In genomic region chr10:120026437-120026836, GRCm38 (mm10) we compare ENCODE assay signal across 15 mouse cellular contexts.
DNase-seq lines count a peak whose midpoint lies in the region; ATAC-seq and TF ChIP-seq lines count a peak whose summit lies in the region.
"Had no signal": no experiment of that assay in that cellular context is flagged by ENCODE, and none has a peak within 500 bp of the region (broad histone marks: within the 10 kb centered on the region; RNA-seq: fewer than 3 reads in every experiment).

No protein-coding gene starts in this region.

- intact Hi-C loops in heart, postnatal 10 days (cut with DNase I): no loop called here

- peak; percentile 3 to 7 for DNase-seq in heart, postnatal 10 days
- DNase-seq in heart, adult 9 months (ENCODE audit: low spot score in 2 of 2): no peak
- peak; percentile 28 for DNase-seq in right cerebral cortex, postnatal 4 days
- DNase-seq in right cerebral cortex, postnatal 36 days (ENCODE audit: low spot score in 2 of 2): no peak
- peak; percentile 81 for DNase-seq in hindbrain, postnatal 0 days (ENCODE audit: low spot score)
- peak; percentile 1 for DNase-seq in skeletal muscle tissue, adult 2 months (ENCODE audit: low read depth, low spot score)
- no peak for DNase-seq in layer of hippocampus, adult 11-12 months (ENCODE audit: low spot score)
- DNase-seq in thymus, adult 18-20 months: no peak
- DNase-seq: cerebellum, adult 9-10 months; gastrocnemius, postnatal 25 days; thymus, postnatal 14 days had no signal

- no peak for TF ChIP-seq CTCF in hindbrain, postnatal 0 days (IDR thresholded peaks at IDR 0.05; ENCODE audit: low read depth)

- H3K27ac ChIP-seq in hindbrain, postnatal 0 days: no peak overlapping the region
- H3K27ac ChIP-seq: liver, embryonic 12.5 days had no signal

- ATAC-seq in hindbrain, postnatal 0 days: peak; percentile 85
- ATAC-seq: liver, embryonic 12.5 days; lung, postnatal 0 days had no signal

- no peak overlapping the region for H3K4me3 ChIP-seq in hindbrain, postnatal 0 days (ENCODE audit: low read length)
- H3K4me3 ChIP-seq: heart, embryonic 12.5 days; liver, embryonic 12.5 days; megakaryocyte, embryonic 14.5 days had no signal

- H3K9ac ChIP-seq in hindbrain, postnatal 0 days (replicated peaks; ENCODE audit: low read length): no peak overlapping the region
- H3K9ac ChIP-seq: heart, embryonic 12.5 days; liver, embryonic 12.5 days had no signal

- H3K36me3 ChIP-seq in hindbrain, postnatal 0 days (ENCODE audit: insufficient read depth, low read length): no peaks in the 10 kb centered on the region
- H3K36me3 ChIP-seq: heart, embryonic 12.5 days; liver, embryonic 12.5 days had no signal

- 21% methylated on average over 10 of the region's 10 CpGs for WGBS in hindbrain, postnatal 0 days

- peak overlapping the region; percentile 11; the same call in 1 of the 2 replicates for H3K4me2 ChIP-seq in hindbrain, postnatal 0 days (ENCODE audit: low read depth, low read length)
- H3K4me2 ChIP-seq: heart, embryonic 12.5 days; liver, embryonic 12.5 days had no signal

- no peaks in the 10 kb centered on the region for H3K4me1 ChIP-seq in hindbrain, postnatal 0 days (ENCODE audit: insufficient read depth, low read length)
- H3K4me1 ChIP-seq: heart, embryonic 12.5 days; liver, embryonic 12.5 days; megakaryocyte, embryonic 14.5 days had no signal

- no peaks in the 10 kb centered on the region for H3K27me3 ChIP-seq in hindbrain, postnatal 0 days (ENCODE audit: insufficient read depth, low read length)
- H3K27me3 ChIP-seq: heart, embryonic 12.5 days; liver, embryonic 12.5 days; megakaryocyte, embryonic 14.5 days had no signal

- H3K9me3 ChIP-seq in hindbrain, postnatal 0 days (ENCODE audit: low read length): no peaks in the 10 kb centered on the region
- H3K9me3 ChIP-seq: heart, embryonic 12.5 days; liver, embryonic 12.5 days had no signal

Comparison
In these comparisons a context has a peak if more than half of its experiments do, and no peak if none do; other contexts are left out.
1. DNase-seq: peak in heart, postnatal 10 days (2 of 2), right cerebral cortex, postnatal 4 days (single experiment), hindbrain, postnatal 0 days (single experiment) and skeletal muscle tissue, adult 2 months (single experiment); none in heart, adult 9 months (0 of 2), right cerebral cortex, postnatal 36 days (0 of 2), layer of hippocampus, adult 11-12 months (single experiment) and thymus, adult 18-20 months (0 of 2).